Mouse (Mus musculus) urinary bladder, postnatal 10 days (tissue): ENCODE results near the gene Chd2.
"Not testable (repeated sequence)": the region's sequence is repeated elsewhere in the genome, so short reads cannot be mapped to it uniquely, and the experiment has no call there.

ENCODE experiments used
- DNase-seq: peaks from one replicate; pipeline ENCODE4 v3.0.0; 2022; ENCODE audit warnings: low spot score

Gene Chd2

DNA sequence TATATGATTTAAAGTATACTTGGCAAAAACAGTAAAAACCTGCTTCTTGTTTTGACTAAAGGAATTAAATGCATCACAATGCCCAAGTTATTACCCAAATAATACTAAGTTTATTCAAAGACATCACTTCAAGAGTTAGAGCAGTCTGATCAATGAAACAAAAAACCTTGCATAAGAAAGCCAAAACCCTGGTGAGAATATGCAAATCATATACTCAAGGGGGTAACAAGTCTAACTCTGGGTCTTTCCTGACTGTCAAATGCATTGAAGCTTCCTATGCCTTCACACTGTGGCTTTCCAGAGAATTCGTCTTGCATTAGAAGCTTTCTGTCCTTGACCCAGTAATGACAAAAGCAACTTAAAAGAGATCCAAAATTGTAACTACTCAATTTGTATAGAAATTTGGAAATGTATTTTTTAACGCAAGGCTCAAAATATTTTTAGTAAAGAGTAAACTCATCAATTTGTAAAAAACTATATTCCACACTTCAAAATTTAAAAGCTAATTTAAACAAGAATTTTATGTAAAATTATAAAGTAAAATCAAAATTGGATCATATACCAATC, 2.4 kb downstream of the Chd2 start:
- DNase-seq: no peak

DNA sequence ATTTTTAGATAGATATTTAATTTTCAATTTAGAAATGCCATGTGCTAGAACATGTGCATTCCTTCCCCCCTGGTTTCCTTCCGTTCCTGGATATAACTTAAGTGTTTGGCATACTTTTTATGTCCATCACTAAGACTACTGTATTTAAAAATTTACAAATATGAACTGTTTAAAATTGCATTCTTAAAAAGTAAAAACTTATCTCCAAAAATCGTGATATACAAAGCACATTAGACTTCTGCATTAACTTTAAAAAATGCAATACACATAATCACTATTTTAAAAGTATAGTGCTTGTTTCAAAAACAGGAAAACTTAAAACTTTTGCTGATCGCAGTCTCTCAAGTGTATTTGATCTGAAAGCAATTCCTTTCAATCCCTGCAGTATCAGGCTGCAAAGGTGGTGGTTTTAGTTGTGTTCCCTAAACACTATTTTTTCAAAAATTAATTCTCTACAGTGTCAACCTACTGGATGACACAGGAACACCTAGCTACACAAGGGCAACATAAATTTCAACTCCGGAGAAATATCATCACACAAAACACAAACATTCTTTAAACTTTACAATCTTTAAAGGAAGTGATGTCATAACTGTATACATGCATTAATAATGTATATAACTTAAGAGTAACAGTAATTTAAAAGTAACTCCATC, 3.1 kb downstream of the Chd2 start:
- no peak for DNase-seq

DNA sequence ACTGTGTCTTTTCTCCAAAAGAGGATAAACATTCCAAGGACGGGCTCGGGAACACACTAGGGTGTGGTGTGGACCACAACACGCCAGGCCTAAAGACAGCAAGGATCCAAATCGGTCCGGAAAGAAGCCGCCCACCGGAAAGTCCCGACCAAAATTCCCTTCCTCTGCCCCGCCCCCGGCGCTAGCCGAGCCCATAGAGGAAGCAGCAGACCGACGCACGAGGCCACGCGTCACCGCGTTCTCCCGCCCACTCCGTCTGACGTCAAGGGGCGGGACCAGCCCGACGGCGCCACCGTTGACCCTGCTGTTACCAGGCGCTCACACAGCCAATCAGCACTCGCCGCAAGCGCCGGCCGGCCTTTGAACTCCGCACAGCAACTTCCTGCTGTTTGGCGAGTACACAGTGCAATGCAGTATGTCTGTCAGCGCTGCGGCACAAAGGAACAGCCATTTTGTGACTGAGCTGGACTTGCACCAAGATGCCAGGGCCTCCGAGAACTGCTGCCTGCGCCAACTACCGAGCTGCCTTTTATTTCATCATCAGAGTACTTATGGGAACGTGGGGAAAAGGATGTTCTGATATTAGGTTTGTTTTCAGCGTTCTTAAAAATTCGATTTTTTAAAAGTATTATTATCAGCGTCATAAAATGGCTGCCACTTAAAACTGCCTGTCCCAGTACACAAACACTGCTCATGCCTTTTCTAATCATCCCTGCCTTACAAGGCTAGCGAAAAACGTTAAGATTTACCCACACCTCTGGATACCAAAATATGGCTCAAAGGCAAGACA, 3.8 kb downstream of the Chd2 start:
- peak; percentile 99 for DNase-seq

DNA sequence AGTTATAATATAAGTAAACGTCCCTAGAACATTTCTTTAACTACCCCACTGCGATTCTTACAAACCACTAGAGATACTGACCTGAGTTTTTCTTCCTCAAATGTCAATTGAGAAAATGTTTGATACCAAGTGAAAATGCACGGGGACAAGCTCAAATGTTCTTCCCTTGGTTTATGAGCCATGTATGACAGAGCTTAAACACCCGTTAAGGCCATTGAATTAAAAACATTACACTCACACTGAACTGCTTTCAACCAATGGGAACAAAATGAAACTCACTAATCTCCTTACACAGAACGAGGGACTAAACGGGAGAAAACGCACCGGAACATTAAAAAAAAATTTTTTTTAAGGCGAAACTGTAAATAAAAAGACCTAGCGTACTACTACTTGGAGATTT, 4.4 kb downstream of the Chd2 start:
- DNase-seq: no peak

GRCm38 (mm10) chr7:73536579-73536978, 5.1 kb downstream of the Chd2 start:
- DNase-seq: no peak

DNA sequence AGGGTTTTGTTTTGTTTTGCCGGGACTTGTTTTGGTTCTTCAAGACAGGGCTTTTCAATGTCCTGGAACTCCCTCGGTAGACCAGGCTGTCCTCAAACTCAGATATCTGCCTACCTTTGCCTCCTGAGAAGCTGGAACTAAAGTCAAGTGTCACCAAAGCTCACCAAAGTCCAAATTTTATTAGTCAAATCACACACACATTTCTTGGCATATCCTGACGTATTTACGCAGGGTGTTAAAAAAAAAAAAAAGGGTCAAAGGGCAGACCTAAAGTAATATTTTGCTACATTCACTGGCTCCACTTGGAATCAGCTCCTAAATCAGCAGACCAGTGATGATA, 5.8 kb downstream of the Chd2 start:
- no peak for DNase-seq

- no peak for DNase-seq
Observed at GRCm38 (mm10) chr7:73534937-73535860, 6.4 kb downstream of the Chd2 start.

DNA sequence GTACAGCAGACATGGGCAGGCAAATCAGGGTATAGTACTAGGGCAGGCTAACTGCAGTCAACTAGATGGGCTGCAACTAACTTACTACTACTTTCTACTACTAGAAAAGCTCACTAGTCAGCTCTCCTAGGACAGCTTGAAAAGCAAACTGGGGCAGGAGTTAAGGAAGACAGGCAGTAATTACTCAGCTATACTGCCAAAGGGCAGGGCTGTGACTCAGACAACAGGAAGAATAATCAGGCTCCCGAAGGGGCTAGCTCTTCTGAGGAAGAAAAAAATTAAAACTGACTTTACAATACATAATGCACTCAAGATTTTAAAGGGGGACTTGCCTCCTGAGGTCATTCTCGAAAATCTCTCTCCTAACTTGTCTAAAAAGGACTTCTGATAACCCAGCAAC, 8.2 kb downstream of the Chd2 start:
- DNase-seq: no peak

DNA sequence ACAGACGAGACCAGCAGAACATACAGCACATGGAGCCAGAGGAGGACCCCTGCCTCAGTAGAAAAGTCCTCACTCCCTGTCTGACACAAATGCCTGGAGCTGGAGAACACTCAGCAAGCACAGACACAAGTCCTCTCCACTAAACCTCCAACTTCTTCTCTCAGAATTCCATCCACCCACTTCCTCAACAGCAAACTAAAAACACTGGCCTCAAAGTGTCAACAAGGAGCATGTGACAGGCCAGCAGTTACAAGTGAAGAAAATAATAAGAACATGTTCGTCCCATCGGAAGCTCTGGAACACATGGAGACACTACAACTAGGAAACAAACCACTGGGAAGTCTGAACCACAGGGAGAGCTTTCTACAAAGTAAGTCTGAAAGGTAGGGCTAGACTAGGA, 8.7 kb downstream of the Chd2 start:
- no peak for DNase-seq

GRCm38 (mm10) chr7:73532139-73532538, 9.5 kb downstream of the Chd2 start:
- DNase-seq: no peak

- DNase-seq: no peak
Observed at GRCm38 (mm10) chr7:73531506-73532093, 10.0 kb downstream of the Chd2 start.

DNA sequence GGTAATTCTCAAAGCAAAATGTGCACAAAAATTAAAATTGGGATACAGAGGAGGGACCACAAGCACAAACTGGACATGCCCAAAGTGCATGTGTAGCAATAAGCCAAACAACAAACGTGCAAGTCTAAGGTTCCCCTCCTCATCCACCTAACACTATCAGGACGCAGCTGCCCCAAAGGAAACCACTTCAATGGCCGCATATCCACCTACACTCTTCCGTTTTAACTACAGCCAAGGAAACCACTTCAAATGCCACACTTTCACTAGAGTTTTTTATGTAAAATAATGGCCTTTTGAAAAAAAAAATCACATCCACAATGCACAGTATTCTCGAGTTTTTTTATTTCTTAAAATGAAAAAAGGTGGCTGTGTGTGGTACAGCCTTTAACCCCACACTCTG, 10.8 kb downstream of the Chd2 start:
- DNase-seq: no peak

GRCm38 (mm10) chr7:73530164-73530563, 11.5 kb downstream of the Chd2 start:
- DNase-seq: no peak

GRCm38 (mm10) chr7:73529261-73529660, 12.4 kb downstream of the Chd2 start:
- DNase-seq: no peak

DNA sequence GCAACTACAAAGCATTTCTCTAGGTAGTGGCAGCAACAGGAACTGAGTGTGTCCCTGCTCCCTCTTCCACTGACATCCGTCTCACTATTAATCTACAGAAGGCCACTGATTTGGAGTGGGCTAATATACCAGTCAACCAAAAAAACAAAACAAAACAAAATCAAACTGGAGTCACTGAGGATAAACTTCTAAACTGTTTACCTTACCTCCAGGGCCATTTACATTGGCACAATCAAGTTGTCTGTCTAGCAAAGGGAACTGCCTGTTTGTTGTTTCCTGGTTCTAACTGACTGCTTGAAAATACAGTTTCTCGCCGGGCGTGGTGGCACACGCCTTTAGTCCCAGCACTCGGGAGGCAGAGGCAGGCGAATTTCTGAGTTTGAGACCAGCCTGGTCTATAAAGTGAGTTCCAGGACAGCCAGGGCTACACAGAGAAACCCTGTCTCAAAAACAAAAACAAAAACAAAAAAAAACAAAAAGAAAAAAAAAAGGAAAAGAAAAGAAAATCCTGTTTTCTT, 13.2 kb downstream of the Chd2 start:
- not testable (repeated sequence) for DNase-seq

DNA sequence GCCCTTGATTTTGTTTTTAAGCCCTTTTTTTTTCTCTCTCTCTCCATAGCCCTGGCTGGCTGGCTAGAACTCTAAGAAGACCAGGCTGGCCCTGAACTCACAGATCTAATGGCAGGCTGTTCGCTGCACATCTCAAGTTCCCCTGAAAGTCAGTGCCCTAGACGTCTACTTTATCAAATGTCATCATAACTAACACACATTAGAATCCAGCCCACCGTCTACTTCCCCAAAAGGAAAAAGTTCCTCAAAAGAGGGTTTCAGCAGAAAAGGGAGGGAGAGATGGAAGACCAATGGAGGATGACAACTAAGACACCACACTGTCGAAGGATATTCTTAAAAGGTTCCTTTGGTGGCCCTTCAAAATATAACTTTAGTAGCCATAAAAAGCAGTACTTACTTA, 14.4 kb downstream of the Chd2 start:
- no peak for DNase-seq

DNA sequence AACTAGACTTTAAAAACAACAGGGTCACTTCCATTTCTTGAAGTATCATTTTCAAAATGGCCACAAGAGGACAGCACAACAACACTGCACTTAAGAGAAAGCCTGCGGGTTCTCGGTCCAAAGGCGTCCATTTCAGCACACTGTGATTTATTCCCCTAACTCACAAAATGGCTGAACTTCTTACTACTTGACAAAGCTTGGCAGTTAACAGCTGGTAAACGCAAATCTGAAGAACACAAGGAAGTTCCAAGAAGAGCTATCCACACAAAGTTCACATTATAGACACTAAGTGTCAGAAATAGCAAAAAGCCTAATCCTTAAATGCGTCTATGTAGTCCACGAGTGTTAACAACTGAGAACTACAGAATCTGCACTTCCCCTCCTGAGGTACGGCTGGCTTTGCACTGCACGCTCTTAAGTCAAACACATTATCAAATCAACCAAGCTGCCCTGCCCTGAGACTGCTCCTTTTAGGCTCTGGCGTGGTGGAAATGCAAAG, 17.1 kb downstream of the Chd2 start:
- no peak for DNase-seq

- no peak for DNase-seq
Observed at GRCm38 (mm10) chr7:73523608-73524259, 17.9 kb downstream of the Chd2 start.

DNA sequence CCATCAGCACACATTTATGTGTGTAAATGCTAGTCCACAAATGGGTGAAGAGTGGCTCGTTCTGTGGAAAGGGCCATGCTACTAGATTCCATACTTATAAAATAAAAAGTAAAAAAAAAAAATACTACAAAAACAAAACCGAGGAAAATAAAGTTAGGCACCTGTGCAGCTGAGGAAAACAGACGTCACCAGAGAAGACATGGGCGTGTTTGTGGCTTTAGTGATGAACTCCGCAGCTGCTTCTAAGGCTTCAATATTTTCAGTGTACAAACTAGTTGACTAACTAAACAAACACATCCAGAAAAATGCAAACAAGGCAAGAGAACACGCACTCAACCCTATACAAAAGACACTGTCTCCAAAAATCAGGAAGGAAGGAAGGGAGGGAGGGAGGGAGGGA, 18.4 kb downstream of the Chd2 start:
- no peak for DNase-seq

DNA sequence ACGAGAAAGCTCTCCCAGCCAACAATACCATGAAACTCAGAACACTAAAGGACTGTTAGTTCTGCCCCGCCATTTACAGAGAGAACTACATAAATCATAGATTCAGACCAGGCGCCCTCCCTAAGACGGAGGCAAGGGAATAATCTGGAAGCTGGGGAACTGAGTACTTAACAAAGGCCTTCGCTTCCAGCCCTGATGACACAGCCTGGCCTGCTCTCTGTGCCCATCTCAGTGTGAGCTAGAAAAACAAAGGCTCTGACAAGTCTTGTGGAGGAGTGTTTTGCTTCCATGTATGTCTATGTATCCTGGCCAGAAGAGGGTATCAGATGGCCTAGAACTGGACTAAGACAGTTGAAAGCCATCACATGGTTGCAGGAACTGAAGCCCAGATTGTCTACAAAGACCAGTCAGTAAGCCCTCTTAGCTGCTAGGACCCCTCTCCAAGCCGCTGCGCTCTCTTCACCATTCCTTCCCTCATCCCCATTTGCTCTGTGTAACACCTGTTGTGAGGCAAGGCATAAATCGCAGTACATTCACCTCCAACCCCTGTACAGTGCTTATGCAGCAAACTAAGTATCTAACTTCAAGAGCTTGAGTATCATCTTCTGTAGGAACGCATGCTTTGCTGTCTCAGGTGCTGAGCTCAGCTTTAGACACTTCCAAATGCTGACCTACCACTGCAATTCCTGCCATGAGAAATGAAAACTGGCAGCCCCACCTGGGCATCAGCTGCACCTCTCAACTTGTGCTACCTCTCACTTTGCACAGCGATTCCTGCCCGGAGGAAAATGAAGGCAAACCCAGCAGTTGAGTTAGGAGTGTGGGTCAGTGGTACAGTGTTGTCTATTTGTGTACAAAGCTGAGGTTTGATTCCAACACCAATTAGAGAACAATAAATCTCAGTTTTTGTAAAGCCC, 20.1 kb downstream of the Chd2 start:
- no peak for DNase-seq
